Mouse (Mus musculus) R1 (cell line): ENCODE measurements around the gene Gm4767.
"Not testable (repeated sequence)": the region's sequence is repeated elsewhere in the genome, so short reads cannot be mapped to it uniquely, and the experiment has no call there.

Experiments used
- DNase-seq: peaks from one replicate; pipeline ENCODE4 v3.0.0-alpha.2; 2018; ENCODE audit warnings: low read depth, low spot score

Gene Gm4767

DNA sequence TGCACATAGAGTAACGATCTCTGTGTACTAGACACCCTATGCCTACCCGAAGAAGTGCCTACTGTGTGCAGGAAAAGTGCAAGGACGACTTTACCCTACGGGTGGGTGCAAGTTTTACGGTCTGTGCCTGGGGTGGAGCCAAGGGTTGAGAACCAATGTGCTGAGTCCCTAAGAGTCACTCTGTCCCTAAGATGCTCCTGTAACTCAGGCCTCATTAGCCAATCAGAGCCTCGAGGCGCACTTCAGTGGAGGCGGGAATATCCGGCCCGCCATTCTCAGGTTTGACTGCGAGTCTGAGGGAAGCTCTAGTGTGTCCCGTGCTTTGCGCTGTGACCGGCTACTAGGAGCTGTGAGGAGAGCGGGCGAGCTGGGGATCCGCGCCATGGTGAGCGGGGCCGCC lies at the start of gene Gm4767:
Gm4767 (plus strand) TSS at position 288 of the 400 bp plus-strand sequence.
- not testable (repeated sequence) for DNase-seq

DNA sequence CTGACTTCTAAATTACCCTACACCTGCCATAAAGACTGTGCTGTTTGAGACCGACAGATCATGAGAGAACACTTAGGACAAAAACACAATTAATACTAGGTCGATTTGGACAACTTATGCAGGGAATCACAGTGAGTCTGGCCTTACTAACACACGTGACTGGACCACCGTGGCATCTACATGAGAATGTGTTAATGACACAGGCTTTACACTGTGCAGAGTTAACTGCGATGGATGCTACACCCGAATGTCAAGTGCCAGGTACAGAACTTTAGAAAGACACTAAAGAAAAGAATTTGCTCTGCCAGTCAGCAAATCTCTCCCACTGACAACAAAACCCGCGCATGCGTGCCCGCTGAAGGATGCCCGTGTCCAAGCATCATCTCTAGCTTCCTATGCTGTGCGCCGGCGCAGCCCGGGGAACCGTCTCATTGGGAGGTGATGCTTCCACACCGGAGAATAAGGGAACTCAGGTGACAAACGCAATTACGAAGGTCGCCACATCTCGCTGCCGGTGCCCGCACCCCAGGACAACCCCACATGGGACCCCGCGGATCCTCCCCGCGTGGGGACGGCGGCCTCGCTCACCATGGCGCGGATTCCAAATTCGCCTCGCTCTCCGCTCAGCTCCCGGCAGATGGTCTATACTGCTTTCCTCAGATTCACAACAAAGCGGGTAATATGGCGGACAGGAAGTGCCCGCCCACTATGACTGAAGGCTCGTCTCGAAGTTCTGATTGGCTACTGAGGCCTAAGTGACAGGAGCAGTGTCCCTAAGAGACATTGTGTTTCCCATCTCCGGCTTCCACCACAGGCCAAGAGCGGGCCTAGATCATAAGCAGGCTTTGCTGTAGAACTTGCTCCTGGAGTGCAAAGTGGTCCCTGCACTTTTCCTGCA lies 41.2 kb upstream of the Gm4767 start, which contains the start of gene Gm3055:
Gm3055 (minus strand) TSS at position 656 of the 898 bp plus-strand sequence.
- not testable (repeated sequence) for DNase-seq

DNA sequence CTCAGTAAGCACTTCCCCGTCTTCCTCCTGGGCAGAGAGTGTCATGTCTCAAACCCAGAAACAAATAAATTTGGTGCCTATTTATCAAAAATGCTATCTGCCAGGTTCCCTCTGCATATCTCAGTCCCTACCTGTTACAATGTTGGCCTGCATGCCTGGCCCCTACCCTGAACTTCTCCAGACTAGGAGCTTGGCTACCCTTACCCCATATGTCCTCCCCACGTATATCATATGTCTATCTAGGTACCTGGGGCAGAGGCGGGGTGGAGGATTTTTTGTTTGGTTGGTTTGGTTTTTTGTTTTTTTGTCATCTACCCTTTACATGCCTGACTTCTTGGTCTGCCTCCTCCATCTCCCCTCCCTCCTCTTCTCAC lies 40.6 kb upstream of the Gm4767 start:
- not testable (repeated sequence) for DNase-seq

DNA sequence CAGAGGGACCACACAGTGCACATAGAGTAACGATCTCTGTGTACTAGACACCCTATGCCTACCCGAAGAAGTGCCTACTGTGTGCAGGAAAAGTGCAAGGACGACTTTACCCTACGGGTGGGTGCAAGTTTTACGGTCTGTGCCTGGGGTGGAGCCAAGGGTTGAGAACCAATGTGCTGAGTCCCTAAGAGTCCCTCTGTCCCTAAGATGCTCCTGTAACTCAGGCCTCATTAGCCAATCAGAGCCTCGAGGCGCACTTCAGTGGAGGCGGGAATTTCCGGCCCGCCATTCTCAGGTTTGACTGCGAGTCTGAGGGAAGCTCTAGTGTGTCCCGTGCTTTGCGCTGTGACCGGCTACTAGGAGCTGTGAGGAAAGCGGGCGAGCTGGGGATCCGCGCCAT lies 34.2 kb downstream of the Gm4767 start:
- not testable (repeated sequence) for DNase-seq

DNA sequence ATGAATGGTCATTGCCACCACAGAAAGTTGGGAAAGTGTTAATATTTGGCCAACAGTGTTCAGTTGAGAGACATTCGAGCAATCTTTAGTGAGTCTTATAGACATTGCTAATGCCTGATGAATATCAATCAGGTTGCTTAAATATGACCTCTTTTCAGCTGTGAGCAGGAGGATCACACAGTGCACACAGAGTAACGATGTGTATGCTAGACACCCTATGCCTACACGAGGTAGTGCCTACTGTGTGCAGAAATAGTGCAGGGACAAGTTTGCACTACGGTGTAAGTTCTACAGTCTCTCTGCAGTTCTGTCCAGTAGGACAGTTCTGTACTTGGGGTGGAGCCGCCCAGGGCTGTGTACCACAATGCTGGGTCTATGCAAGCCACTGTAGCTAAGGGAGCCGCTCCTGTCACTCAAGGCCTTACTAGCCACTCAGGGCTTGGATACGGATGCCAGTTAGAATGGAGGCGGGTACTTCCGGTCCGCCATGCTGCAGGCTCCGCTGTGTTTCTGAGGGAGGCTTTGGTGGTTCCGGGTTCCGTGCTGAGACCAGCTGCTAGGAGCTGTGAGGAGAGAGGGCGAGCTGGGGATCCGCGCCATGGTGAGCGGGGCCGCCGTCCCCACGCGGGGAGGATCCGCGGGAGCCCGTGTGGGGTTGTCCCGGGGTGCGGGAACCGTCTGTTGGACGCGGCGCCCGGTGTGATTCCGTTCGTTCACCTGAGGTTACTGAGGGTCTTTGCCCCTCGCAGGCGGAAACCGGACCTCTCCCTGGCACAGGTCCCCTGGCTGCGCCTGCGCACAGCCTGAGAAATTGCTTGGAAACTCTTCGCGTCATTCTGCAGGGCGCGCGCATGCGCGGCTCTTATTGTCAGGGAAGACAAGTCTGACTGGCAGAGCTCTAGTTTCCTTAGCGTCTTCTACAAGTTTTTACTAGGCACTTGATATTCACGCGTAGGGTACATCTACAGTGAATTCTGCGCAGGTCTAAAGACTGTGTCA lies 51.7 kb downstream of the Gm4767 start, which contains the start of gene Gm32687:
Gm32687 (plus strand) TSS at position 526 of the 999 bp plus-strand sequence.
- DNase-seq: not testable (repeated sequence)
